Mouse (Mus musculus) liver, embryonic 13.5 days (tissue): ENCODE results near the gene H2-T22. TPM values are rescaled to one million over a fixed set of nuclear protein-coding genes. Genes with fewer than 3 reads are reported as not detected.

Experiments used
- ATAC-seq: fragments of 200-750 bp; cut with Nextera tagmentation; 2 replicates; pipeline ENCODE4 v1.8.0; 2017; ENCODE audit warnings: low read depth, mild to moderate bottlenecking, moderate number of reproducible peaks, moderate library complexity
- DNase-seq: peaks from one replicate; pipeline ENCODE4 v3.0.0; 2022
- H3K27ac ChIP-seq: fragments of 300-500 bp; sonication (generic); 2 replicates; pipeline ENCODE4 v1.5.1; 2015; ENCODE audit warnings: moderate library complexity, mild to moderate bottlenecking, inconsistent platforms
- H3K27me3 ChIP-seq: fragments of 300-500 bp; sonication (generic); 2 replicates; pipeline ENCODE4 v1.6.1; 2015; ENCODE audit warnings: mild to moderate bottlenecking, inconsistent platforms
- H3K36me3 ChIP-seq: fragments of 300-500 bp; sonication (generic); 2 replicates; pipeline ENCODE4 v1.6.1; 2015; ENCODE audit warnings: mild to moderate bottlenecking, inconsistent platforms
- H3K4me1 ChIP-seq: fragments of 300-500 bp; sonication (generic); replicated peaks from 2 replicates; pipeline ENCODE4 v1.6.1; 2015; ENCODE audit warnings: inconsistent platforms
- H3K4me2 ChIP-seq: fragments of 300-500 bp; sonication (generic); 2 replicates; pipeline ENCODE4 v1.6.1; 2015; ENCODE audit warnings: inconsistent platforms, mild to moderate bottlenecking, moderate library complexity
- H3K4me3 ChIP-seq: fragments of 300-500 bp; sonication (generic); replicated peaks from 2 replicates; pipeline ENCODE4 v1.5.1; 2015; ENCODE audit warnings: mild to moderate bottlenecking, inconsistent platforms
- H3K9ac ChIP-seq: fragments of 300-500 bp; sonication (generic); 2 replicates; pipeline ENCODE4 v1.6.1; 2015; ENCODE audit warnings: mild to moderate bottlenecking, inconsistent platforms
- H3K9me3 ChIP-seq: fragments of 300-500 bp; sonication (generic); replicated peaks from 2 replicates; pipeline ENCODE4 v1.6.1; 2016; ENCODE audit warnings: inconsistent platforms
- WGBS: fragments of 180-500 bp; shearing (Covaris S2); methylation state at CpG from one replicate; pipeline ENCODE4 v1.1.7; 2015; ENCODE audit not compliant: insufficient replicate concordance; 5-methylcytosine and 5-hydroxymethylcytosine counted together
- polyA plus RNA-seq: library from polyadenylated mRNA; unstranded; fragments of >200 nt; fragmentation: Nextera tagmentation; extraction: Ambion mirVana; gene quantifications from 2 replicates; pipeline ENCODE4 v1.2.1, GENCODE M21; 2015

Gene H2-T22
- polyA plus RNA-seq, 1 experiment from 2014 or later, result 9.2 TPM

GRCm38 (mm10) chr17:36027663-36028062 lies 14.9 kb downstream of the H2-T22 start:
- Histone ChIP-seq H3K27me3 (no peaks in the 10 kb centered on the region), H3K4me3 (no peak overlapping the region), H3K27ac (no peak overlapping the region), H3K9ac (no peak overlapping the region), H3K4me1 (peaks cover 54% of the 10 kb centered on the region), H3K4me2 (no peak overlapping the region), H3K9me3 (no peaks in the 10 kb centered on the region), H3K36me3 (no peaks in the 10 kb centered on the region)
- ATAC-seq (no peak), DNase-seq (no peak)
- 80% methylated on average over 4 of the region's 4 CpGs for WGBS

- Histone ChIP-seq H3K4me2 (no peak overlapping the region), H3K9ac (no peak overlapping the region), H3K36me3 (peaks cover 6% of the 10 kb centered on the region), H3K4me1 (peaks cover 59% of the 10 kb centered on the region), H3K4me3 (no peak overlapping the region), H3K27ac (no peak overlapping the region), H3K27me3 (no peaks in the 10 kb centered on the region), H3K9me3 (no peaks in the 10 kb centered on the region)
- ATAC-seq (no peak), DNase-seq (no peak)
- WGBS, result 72% methylated on average over 4 of the region's 4 CpGs
Measured at GRCm38 (mm10) chr17:36025901-36026300, 16.6 kb downstream of the H2-T22 start.

- Histone ChIP-seq H3K9ac (no peak overlapping the region), H3K27me3 (no peaks in the 10 kb centered on the region), H3K4me3 (no peak overlapping the region), H3K4me2 (no peak overlapping the region), H3K4me1 (peaks cover 58% of the 10 kb centered on the region), H3K27ac (no peak overlapping the region), H3K36me3 (peaks cover 6% of the 10 kb centered on the region), H3K9me3 (no peaks in the 10 kb centered on the region)
- WGBS, result 74% methylated on average over 5 of the region's 5 CpGs
- ATAC-seq (no peak), DNase-seq (no peak)
Measured at GRCm38 (mm10) chr17:36025197-36025596, 17.4 kb downstream of the H2-T22 start.

GRCm38 (mm10) chr17:36023710-36024654 lies 18.6 kb downstream of the H2-T22 start:
- DNase-seq (no peak), ATAC-seq (peak; percentile 44)
- Histone ChIP-seq H3K36me3 (peaks cover 6% of the 10 kb centered on the region), H3K9ac (0 out of 2 replicates have a peak overlapping the region, but pooled peaks have one; percentile 6), H3K4me3 (no peak overlapping the region), H3K27me3 (no peaks in the 10 kb centered on the region), H3K4me2 (peak overlapping the region; percentile 31), H3K9me3 (no peaks in the 10 kb centered on the region), H3K4me1 (peaks cover 61% of the 10 kb centered on the region), H3K27ac (peak overlapping the region; percentile 35)
- WGBS, result 55% methylated on average over 9 of the region's 9 CpGs

- Histone ChIP-seq H3K36me3 (peaks cover 8% of the 10 kb centered on the region), H3K27me3 (no peaks in the 10 kb centered on the region), H3K9ac (no peak overlapping the region), H3K4me1 (peaks cover 71% of the 10 kb centered on the region), H3K27ac (peak overlapping the region; percentile 35), H3K9me3 (no peaks in the 10 kb centered on the region), H3K4me2 (peak overlapping the region; percentile 31; the same call in 1 of the 2 replicates), H3K4me3 (no peak overlapping the region)
- DNase-seq, result no peak
- ATAC-seq, result no peak
- 85% methylated on average over 6 of the region's 6 CpGs for WGBS
Measured at GRCm38 (mm10) chr17:36022922-36023321, 19.6 kb downstream of the H2-T22 start.

- no peak overlapping the region; the same call in 1 of the 2 replicates for H3K27ac ChIP-seq
- no peaks in the 10 kb centered on the region for H3K9me3 ChIP-seq
- ATAC-seq (no peak), DNase-seq (no peak)
- H3K4me2 ChIP-seq, result no peak overlapping the region
- 81% methylated on average over 9 of the region's 9 CpGs for WGBS
- no peaks in the 10 kb centered on the region for H3K27me3 ChIP-seq
- H3K4me1 ChIP-seq, result peaks cover 78% of the 10 kb centered on the region
- peaks cover 16% of the 10 kb centered on the region for H3K36me3 ChIP-seq
- no peak overlapping the region for H3K9ac ChIP-seq
- no peak overlapping the region for H3K4me3 ChIP-seq
Measured at GRCm38 (mm10) chr17:36022098-36022497, 20.4 kb downstream of the H2-T22 start.

- DNase-seq (no peak), ATAC-seq (no peak)
- Histone ChIP-seq H3K4me2 (peak overlapping the region; percentile 66), H3K36me3 (peaks cover 24% of the 10 kb centered on the region), H3K9ac (peak overlapping the region; percentile 73), H3K4me3 (peak overlapping the region; percentile 62), H3K4me1 (peaks cover 82% of the 10 kb centered on the region), H3K27ac (peak overlapping the region; percentile 93), H3K9me3 (no peaks in the 10 kb centered on the region), H3K27me3 (no peaks in the 10 kb centered on the region)
- 74% methylated on average over 1 of the region's 1 CpGs for WGBS
Measured at GRCm38 (mm10) chr17:36021309-36021708, 21.2 kb downstream of the H2-T22 start.

GRCm38 (mm10) chr17:36020191-36021073 lies 22.1 kb downstream of the H2-T22 start, which contains the start of gene H2-T24:
H2-T24 (minus strand) TSS chr17:36020560.
- peak within 1 kb of the TSS; percentile 62 for H3K4me3 ChIP-seq
- peak; percentile 83 for ATAC-seq
- H3K36me3 ChIP-seq, result peaks cover 33% of the 10 kb centered on the region
- peak within 1 kb of the TSS; percentile 73 for H3K9ac ChIP-seq
- H3K4me2 ChIP-seq, result peak within 1 kb of the TSS; percentile 66
- WGBS, result 15% methylated on average over 15 of the region's 15 CpGs
- peak; percentile 82 for DNase-seq
- peak within 1 kb of the TSS; percentile 93 for H3K27ac ChIP-seq
- H3K4me1 ChIP-seq, result peaks cover 91% of the 10 kb centered on the region
- no peaks in the 10 kb centered on the region for H3K9me3 ChIP-seq
- H3K27me3 ChIP-seq, result no peaks in the 10 kb centered on the region

GRCm38 (mm10) chr17:36019519-36019918 lies 23.0 kb downstream of the H2-T22 start:
- H3K27ac ChIP-seq, result peak overlapping the region; percentile 93
- peak overlapping the region; percentile 73 for H3K9ac ChIP-seq
- H3K36me3 ChIP-seq, result peaks cover 42% of the 10 kb centered on the region
- H3K4me1 ChIP-seq, result peaks cover 83% of the 10 kb centered on the region
- DNase-seq, result no peak
- ATAC-seq, result no peak
- no peaks in the 10 kb centered on the region for H3K27me3 ChIP-seq
- peak overlapping the region; percentile 62 for H3K4me3 ChIP-seq
- peak overlapping the region; percentile 66 for H3K4me2 ChIP-seq
- 51% methylated on average over 3 of the region's 3 CpGs for WGBS
- H3K9me3 ChIP-seq, result no peaks in the 10 kb centered on the region

GRCm38 (mm10) chr17:36018979-36019378 lies 23.6 kb downstream of the H2-T22 start:
- peak overlapping the region; percentile 62 for H3K4me3 ChIP-seq
- DNase-seq (no peak), ATAC-seq (no peak)
- no peaks in the 10 kb centered on the region for H3K9me3 ChIP-seq
- peak overlapping the region; percentile 93 for H3K27ac ChIP-seq
- peaks cover 78% of the 10 kb centered on the region for H3K4me1 ChIP-seq
- H3K9ac ChIP-seq, result peak overlapping the region; percentile 73
- peak overlapping the region; percentile 66 for H3K4me2 ChIP-seq
- H3K27me3 ChIP-seq, result no peaks in the 10 kb centered on the region
- H3K36me3 ChIP-seq, result peaks cover 47% of the 10 kb centered on the region
- WGBS, result 30% methylated on average over 2 of the region's 2 CpGs

- DNase-seq, result no peak
- no peaks in the 10 kb centered on the region for H3K9me3 ChIP-seq
- H3K9ac ChIP-seq, result no peak overlapping the region
- peak overlapping the region; percentile 66 for H3K4me2 ChIP-seq
- no peak overlapping the region for H3K27ac ChIP-seq
- no peak overlapping the region for H3K4me3 ChIP-seq
- peaks cover 48% of the 10 kb centered on the region for H3K36me3 ChIP-seq
- 80% methylated on average over 5 of the region's 5 CpGs for WGBS
- no peak for ATAC-seq
- peaks cover 59% of the 10 kb centered on the region for H3K4me1 ChIP-seq
- no peaks in the 10 kb centered on the region for H3K27me3 ChIP-seq
Measured at GRCm38 (mm10) chr17:36017046-36017445, 25.5 kb downstream of the H2-T22 start.
